ENCODE assay signal across 28 mouse cellular contexts in genomic region chr15:62234182-62234760, GRCm38 (mm10).
"Had no signal": no experiment of that assay in that cellular context is flagged by ENCODE, and none has a peak within 500 bp of the region (broad histone marks: within the 10 kb centered on the region; RNA-seq: fewer than 3 reads in every experiment).

No protein-coding gene starts in this region.

- H3K4me3 ChIP-seq: embryonic facial prominence, embryonic 10.5 days; embryonic facial prominence, embryonic 12.5 days; embryonic facial prominence, embryonic 13.5 days; embryonic facial prominence, embryonic 15.5 days; erythroblast, embryonic 14.5 days; forebrain, embryonic 10.5 days; forebrain, embryonic 12.5 days; forebrain, embryonic 13.5 days; forebrain, embryonic 15.5 days; gastrocnemius, adult 2 months; heart, adult 2 months; heart, embryonic 10.5 days had no signal

- H3K27ac ChIP-seq: embryonic facial prominence, embryonic 10.5 days; embryonic facial prominence, embryonic 12.5 days; embryonic facial prominence, embryonic 13.5 days; embryonic facial prominence, embryonic 15.5 days; forebrain, embryonic 10.5 days; forebrain, embryonic 12.5 days; forebrain, embryonic 13.5 days; forebrain, embryonic 15.5 days; gastrocnemius, adult 2 months; heart, adult 2 months; heart, embryonic 10.5 days had no signal

- H3K4me1 ChIP-seq: embryonic facial prominence, embryonic 10.5 days; embryonic facial prominence, embryonic 12.5 days; embryonic facial prominence, embryonic 13.5 days; embryonic facial prominence, embryonic 15.5 days; forebrain, embryonic 10.5 days; forebrain, embryonic 12.5 days; forebrain, embryonic 13.5 days; forebrain, embryonic 15.5 days had no signal

- H3K4me2 ChIP-seq: embryonic facial prominence, embryonic 12.5 days; embryonic facial prominence, embryonic 13.5 days; embryonic facial prominence, embryonic 15.5 days; forebrain, embryonic 12.5 days; forebrain, embryonic 13.5 days; forebrain, embryonic 15.5 days; heart, embryonic 11.5 days had no signal

- H3K9me3 ChIP-seq: embryonic facial prominence, embryonic 10.5 days; embryonic facial prominence, embryonic 12.5 days; embryonic facial prominence, embryonic 13.5 days; embryonic facial prominence, embryonic 15.5 days; forebrain, embryonic 10.5 days; forebrain, embryonic 12.5 days; forebrain, embryonic 13.5 days; forebrain, embryonic 15.5 days; heart, embryonic 10.5 days had no signal

- DNase-seq: cerebellum, adult 9-10 months; cerebellum, adult 9-11 months; cerebellum, postnatal 10 days; cerebellum, postnatal 14 days; cerebellum, postnatal 25 days; cerebellum, postnatal 36 days; embryo, embryonic 11 days; gastrocnemius, adult 2 months; gastrocnemius, postnatal 10 days; gastrocnemius, postnatal 14 days; gastrocnemius, postnatal 25 days; gastrocnemius, postnatal 36 days; heart, adult 11 months; heart, adult 18-20 months; heart, adult 2 months had no signal

- ATAC-seq: forebrain, embryonic 13.5 days; forebrain, embryonic 14.5 days; forebrain, embryonic 15.5 days; forebrain, embryonic 16.5 days had no signal

- H3K36me3 ChIP-seq: embryonic facial prominence, embryonic 10.5 days; embryonic facial prominence, embryonic 12.5 days; embryonic facial prominence, embryonic 13.5 days; embryonic facial prominence, embryonic 15.5 days; forebrain, embryonic 10.5 days; forebrain, embryonic 12.5 days; forebrain, embryonic 15.5 days; heart, embryonic 10.5 days had no signal

- H3K27me3 ChIP-seq: embryonic facial prominence, embryonic 12.5 days; embryonic facial prominence, embryonic 13.5 days; embryonic facial prominence, embryonic 15.5 days; forebrain, embryonic 12.5 days; forebrain, embryonic 13.5 days; forebrain, embryonic 15.5 days had no signal

- H3K9ac ChIP-seq: embryonic facial prominence, embryonic 12.5 days; embryonic facial prominence, embryonic 13.5 days; embryonic facial prominence, embryonic 15.5 days; forebrain, embryonic 12.5 days; forebrain, embryonic 13.5 days; forebrain, embryonic 15.5 days had no signal
